Mouse (Mus musculus) kidney, adult 2 months (tissue): ENCODE measurements at regions not wholly inside any gene's neighbourhood (a gene's known extent, or its start where the extent isn't known, plus 50 kb on each side); places are given as distances from the start of the nearest gene placed in this dataset.

Source experiments
- DNase-seq: peaks from one replicate; pipeline ENCODE4 v3.0.0; 2021
- H3K27ac ChIP-seq: fragments of 200-500 bp; 2 replicates; pipeline ENCODE4 v1.5.1; 2012; ENCODE audit warnings: low read depth, low read length, control low read depth, inconsistent platforms; ENCODE audit not compliant: insufficient read depth
- H3K27me3 ChIP-seq: fragments of 200-500 bp; replicated peaks from 2 replicates; pipeline ENCODE4 v1.6.1; 2012; ENCODE audit warnings: mild to moderate bottlenecking, moderate library complexity, low read length, inconsistent platforms; ENCODE audit not compliant: control insufficient read depth, insufficient read depth
- H3K36me3 ChIP-seq: fragments of 200-500 bp; 2 replicates; pipeline ENCODE4 v1.6.1; 2012; ENCODE audit warnings: mild to moderate bottlenecking, moderate library complexity, low read length, inconsistent platforms; ENCODE audit not compliant: control insufficient read depth, insufficient read depth
- H3K4me1 ChIP-seq: fragments of 200-500 bp; 2 replicates; pipeline ENCODE4 v1.6.1; 2011; ENCODE audit warnings: low read length; ENCODE audit not compliant: control insufficient read depth, insufficient read depth
- H3K4me3 ChIP-seq: fragments of 200-500 bp; 2 replicates; pipeline ENCODE4 v1.5.1; 2011; ENCODE audit warnings: mild to moderate bottlenecking, low read depth, low read length, control low read depth; ENCODE audit not compliant: insufficient read depth
- CTCF ChIP-seq: fragments of 200-500 bp; conservative IDR thresholded peaks from 2 replicates; pipeline ENCODE4 v1.5.1; 2011; ENCODE audit warnings: low read depth, mild to moderate bottlenecking, control low read depth, low read length, moderate library complexity, mixed read lengths; ENCODE audit not compliant: insufficient read depth, insufficient read length
- POLR2A ChIP-seq: fragments of 200-500 bp; IDR thresholded peaks from one replicate; pipeline ENCODE4 v1.6.1; 2011; ENCODE audit warnings: low read depth, low read length, control low read depth
- WGBS: fragments of 180-500 bp; shearing (Covaris S2); methylation state at CpG from one replicate; pipeline ENCODE4 v1.1.7; 2018; 5-methylcytosine and 5-hydroxymethylcytosine counted together

DNA sequence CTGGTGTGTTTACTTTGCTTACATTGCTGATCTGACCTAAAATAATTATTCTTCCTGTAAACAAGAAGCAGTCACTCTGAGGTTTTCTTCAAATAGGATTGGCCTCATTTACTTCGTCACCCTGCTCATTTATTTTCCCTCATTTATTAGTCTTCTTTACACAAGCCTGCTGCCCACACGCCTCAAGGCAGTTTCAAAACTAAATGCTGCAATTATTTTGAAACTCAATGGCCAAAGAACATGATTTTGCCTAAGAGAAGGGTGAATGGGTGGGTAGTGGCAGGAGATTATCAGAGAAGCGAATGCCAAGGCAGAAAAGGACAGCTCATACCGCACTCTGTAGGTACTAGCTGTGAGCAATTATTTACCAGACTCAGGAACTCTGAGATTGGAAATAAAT is 227.8 kb downstream of the Hlx start:
- no peak overlapping the region for H3K27ac ChIP-seq
- WGBS, result 72% methylated on average over 4 of the region's 4 CpGs
- DNase-seq, result no peak

DNA sequence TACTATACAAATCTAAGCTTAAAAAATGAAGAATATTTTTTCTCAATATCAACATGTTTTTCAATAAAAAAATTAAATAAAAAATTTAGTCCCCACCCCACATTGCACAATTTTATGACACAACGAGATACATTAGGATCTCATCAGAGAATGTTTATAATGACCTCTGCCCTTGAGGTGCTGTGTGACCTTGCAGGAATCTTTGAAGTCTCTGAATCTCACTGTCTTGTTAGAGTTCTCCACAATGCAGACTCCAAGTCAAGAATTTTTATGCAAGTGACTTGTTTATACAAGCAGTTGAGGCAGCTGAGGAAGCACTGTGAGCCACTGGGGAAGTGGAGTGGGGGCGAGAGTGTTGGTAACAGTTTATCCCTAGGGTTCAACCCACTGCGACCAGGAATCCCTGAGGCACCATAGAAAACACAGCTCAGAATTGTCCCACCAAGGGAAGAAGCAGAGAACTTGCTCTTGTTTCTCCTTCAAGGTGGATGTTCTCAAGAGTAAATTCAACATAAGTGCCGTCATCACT is 228.5 kb downstream of the Hlx start:
- Histone ChIP-seq H3K27ac (no peak overlapping the region), H3K4me1 (no peaks in the 10 kb centered on the region), H3K27me3 (no peaks in the 10 kb centered on the region), H3K36me3 (no peaks in the 10 kb centered on the region), H3K4me3 (no peak overlapping the region)
- DNase-seq, result no peak
- WGBS, result 87% methylated on average over 4 of the region's 4 CpGs
- TF ChIP-seq CTCF (no peak), POLR2A (no peak)

More for the DNA sequence above, 227.8 kb downstream of the Hlx start:
- H3K27me3 ChIP-seq, result no peaks in the 10 kb centered on the region
- no peak overlapping the region for H3K4me3 ChIP-seq
- TF ChIP-seq CTCF (no peak), POLR2A (no peak)
- no peaks in the 10 kb centered on the region for H3K4me1 ChIP-seq
- no peaks in the 10 kb centered on the region for H3K36me3 ChIP-seq

DNA sequence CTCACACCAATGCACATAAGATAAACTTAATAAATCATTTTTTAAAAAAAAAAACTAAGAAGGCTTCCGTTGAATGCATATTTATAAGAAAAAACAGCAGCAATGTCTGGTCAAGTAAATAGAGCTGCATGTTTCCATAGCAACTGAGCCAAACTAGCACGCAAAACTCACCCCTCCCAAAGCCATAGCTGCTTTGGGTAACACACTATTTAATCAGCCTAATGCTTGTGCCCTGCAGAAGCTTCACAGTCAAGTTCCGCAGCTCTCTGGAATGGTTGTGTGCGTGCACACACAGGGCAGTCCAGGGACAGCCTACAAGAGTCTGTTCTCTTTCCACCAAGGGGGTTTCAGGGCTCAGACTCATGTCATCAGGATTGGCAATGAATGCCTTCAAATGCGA is 231.7 kb downstream of the Hlx start:
- Histone ChIP-seq H3K27me3 (no peaks in the 10 kb centered on the region), H3K36me3 (no peaks in the 10 kb centered on the region)
- no peak for TF ChIP-seq CTCF
- TF ChIP-seq POLR2A, result no peak

GRCm38 (mm10) chr1:184498909-184499525 is 233.4 kb downstream of the Hlx start:
- TF ChIP-seq POLR2A (no peak), CTCF (no peak)
- Histone ChIP-seq H3K4me3 (no peak overlapping the region), H3K27me3 (no peaks in the 10 kb centered on the region), H3K36me3 (no peaks in the 10 kb centered on the region), H3K4me1 (no peaks in the 10 kb centered on the region), H3K27ac (no peak overlapping the region)
- 30% methylated on average over 11 of the region's 11 CpGs for WGBS
- DNase-seq, result no peak

More for the DNA sequence above, 231.7 kb downstream of the Hlx start:
- no peaks in the 10 kb centered on the region for H3K4me1 ChIP-seq
- no peak overlapping the region for H3K27ac ChIP-seq
- H3K4me3 ChIP-seq, result no peak overlapping the region
- 88% methylated on average over 5 of the region's 5 CpGs for WGBS
- DNase-seq, result no peak

GRCm38 (mm10) chr1:184497007-184497406 is 235.4 kb downstream of the Hlx start:
- Histone ChIP-seq H3K36me3 (no peaks in the 10 kb centered on the region), H3K27me3 (no peaks in the 10 kb centered on the region), H3K27ac (no peak overlapping the region), H3K4me1 (no peaks in the 10 kb centered on the region), H3K4me3 (no peak overlapping the region)
- WGBS, result 59% methylated on average over 1 of the region's 1 CpGs
- TF ChIP-seq CTCF (no peak), POLR2A (no peak)
- no peak for DNase-seq

DNA sequence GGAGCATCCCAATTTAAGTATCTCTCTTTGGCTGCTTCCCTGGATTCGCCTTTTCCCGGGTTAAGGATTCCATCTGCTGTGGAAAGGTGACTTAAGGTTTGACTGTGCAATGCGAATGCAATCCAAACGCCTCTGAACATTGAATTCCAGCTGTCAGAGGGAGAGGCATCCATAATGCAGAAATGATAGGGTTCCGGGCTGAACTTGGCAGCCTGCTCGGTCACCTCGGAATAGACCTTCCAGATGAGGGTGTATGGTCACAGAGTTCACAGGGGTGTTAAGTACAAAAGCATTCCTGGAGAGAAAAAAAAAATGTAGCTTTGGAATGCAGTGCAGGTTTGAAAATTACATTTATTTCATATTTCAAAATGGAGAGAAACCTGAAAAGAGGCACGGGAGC is 238.6 kb downstream of the Hlx start:
- H3K27me3 ChIP-seq, result no peaks in the 10 kb centered on the region
- TF ChIP-seq CTCF (no peak), POLR2A (no peak)
- 78% methylated on average over 8 of the region's 8 CpGs for WGBS
- H3K27ac ChIP-seq, result no peak overlapping the region
- no peak for DNase-seq
- H3K36me3 ChIP-seq, result no peaks in the 10 kb centered on the region
- no peaks in the 10 kb centered on the region for H3K4me1 ChIP-seq
- H3K4me3 ChIP-seq, result no peak overlapping the region

DNA sequence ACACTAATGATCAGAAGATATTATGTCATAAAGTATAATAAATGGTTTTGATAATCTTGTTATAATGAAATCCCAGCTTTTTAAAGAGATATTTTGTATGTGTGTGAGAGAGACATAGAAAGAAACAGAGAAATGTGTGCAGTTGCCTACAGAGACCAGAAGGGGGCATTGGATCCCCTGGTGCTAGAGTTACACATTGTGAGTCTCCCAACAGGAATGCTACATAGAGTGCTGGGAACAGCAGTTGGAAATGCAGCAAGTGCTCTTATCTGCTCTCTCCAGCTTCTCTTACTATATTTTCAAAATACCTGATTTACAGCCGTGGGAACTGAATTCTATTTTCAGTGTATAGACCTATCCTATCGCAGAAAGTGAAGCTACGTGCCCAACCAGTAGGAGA is 240.3 kb downstream of the Hlx start:
- no peaks in the 10 kb centered on the region for H3K36me3 ChIP-seq
- no peak overlapping the region for H3K4me3 ChIP-seq
- H3K27me3 ChIP-seq, result no peaks in the 10 kb centered on the region
- H3K4me1 ChIP-seq, result no peaks in the 10 kb centered on the region
- TF ChIP-seq CTCF, result no peak; the same call in 1 of the 2 replicates
- no peak for TF ChIP-seq POLR2A
- WGBS, result 95% methylated on average over 3 of the region's 3 CpGs
- no peak overlapping the region for H3K27ac ChIP-seq
- no peak for DNase-seq
